Mouse (Mus musculus): ENCODE data around the gene Pqlc3.

GRCm38 (mm10) chr12:16996281-16996680, 3.9 kb downstream of the Pqlc3 start:
- TF ChIP-seq GATA1 (IDR thresholded peaks at IDR 0.05; ENCODE audit: borderline replicate concordance, low read length) (no peak), FLI1 (IDR thresholded peaks at IDR 0.05; ENCODE audit: low read length) (no peak)

All from megakaryocyte, embryonic 14.5 days (primary cell).